Mouse (Mus musculus): ENCODE measurements around the gene Snrnp35. TPM values are rescaled to one million over a fixed set of nuclear protein-coding genes. Genes with fewer than 3 reads are reported as not detected.
A peak's percentile ranks its signal among the peaks of the same experiment; 100 is the strongest.

Snrnp35 gene
- polyA plus RNA-seq, 1 experiment from 2014 or later = 23.6 TPM

GRCm38 (mm10) chr5:124509200-124509599, 26.3 kb downstream of the Snrnp35 start:
- Histone ChIP-seq H3K27me3 (no peaks in the 10 kb centered on the region), H3K4me1 (peaks cover 9% of the 10 kb centered on the region; the same call in 1 of the 2 replicates), H3K9ac (no peak overlapping the region), H3K36me3 (peaks cover 58% of the 10 kb centered on the region), H3K27ac (no peak overlapping the region), H3K9me3 (no peaks in the 10 kb centered on the region), H3K4me2 (no peak overlapping the region), H3K4me3 (no peak overlapping the region)
- ATAC-seq (ENCODE audit: insufficient number of reproducible peaks, low FRiP score, low TSS enrichment, low read depth) = no peak
- WGBS = 94% methylated on average over 6 of the region's 6 CpGs

- no peak overlapping the region for H3K4me3 ChIP-seq
- peak; percentile 57 for ATAC-seq (ENCODE audit: insufficient number of reproducible peaks, low FRiP score, low TSS enrichment, low read depth)
- WGBS = 65% methylated on average over 12 of the region's 12 CpGs
- H3K9ac ChIP-seq = no peak overlapping the region
- no peak overlapping the region; the same call in 1 of the 2 replicates for H3K27ac ChIP-seq
- no peaks in the 10 kb centered on the region for H3K9me3 ChIP-seq
- H3K27me3 ChIP-seq = no peaks in the 10 kb centered on the region
- H3K4me2 ChIP-seq = no peak overlapping the region
- H3K4me1 ChIP-seq = peaks cover 9% of the 10 kb centered on the region; the same call in 1 of the 2 replicates
- peaks cover 60% of the 10 kb centered on the region for H3K36me3 ChIP-seq
These were observed 26.9 kb downstream of the Snrnp35 start for GRCm38 (mm10) chr5:124509742-124510237.

GRCm38 (mm10) chr5:124510536-124511050, 27.7 kb downstream of the Snrnp35 start:
- Histone ChIP-seq H3K27ac (peak overlapping the region; percentile 22; the same call in 1 of the 2 replicates), H3K4me3 (no peak overlapping the region)
- no peak for ATAC-seq (ENCODE audit: insufficient number of reproducible peaks, low FRiP score, low TSS enrichment, low read depth)

GRCm38 (mm10) chr5:124515789-124516188, 32.9 kb downstream of the Snrnp35 start:
- Histone ChIP-seq H3K9me3 (no peaks in the 10 kb centered on the region), H3K4me2 (no peak overlapping the region), H3K27ac (no peak overlapping the region), H3K36me3 (peaks cover 56% of the 10 kb centered on the region), H3K9ac (no peak overlapping the region), H3K27me3 (no peaks in the 10 kb centered on the region), H3K4me1 (0 out of 2 replicates have a peak, but pooled peaks cover 3% of the 10 kb centered on the region), H3K4me3 (no peak overlapping the region)
- ATAC-seq (ENCODE audit: insufficient number of reproducible peaks, low FRiP score, low TSS enrichment, low read depth) = no peak
- WGBS = 81% methylated on average over 5 of the region's 5 CpGs

More at GRCm38 (mm10) chr5:124510536-124511050, 27.7 kb downstream of the Snrnp35 start:
- Histone ChIP-seq H3K9me3 (no peaks in the 10 kb centered on the region), H3K27me3 (no peaks in the 10 kb centered on the region), H3K4me1 (peaks cover 9% of the 10 kb centered on the region; the same call in 1 of the 2 replicates), H3K4me2 (no peak overlapping the region), H3K36me3 (peaks cover 60% of the 10 kb centered on the region), H3K9ac (no peak overlapping the region)
- 85% methylated on average over 10 of the region's 10 CpGs for WGBS

GRCm38 (mm10) chr5:124518648-124519047, 35.7 kb downstream of the Snrnp35 start:
- H3K4me3 ChIP-seq = no peak overlapping the region
- H3K4me2 ChIP-seq = no peak overlapping the region
- no peaks in the 10 kb centered on the region for H3K9me3 ChIP-seq
- H3K27ac ChIP-seq = no peak overlapping the region
- WGBS = 81% methylated on average over 10 of the region's 10 CpGs
- H3K27me3 ChIP-seq = no peaks in the 10 kb centered on the region
- no peak overlapping the region for H3K9ac ChIP-seq
- ATAC-seq (ENCODE audit: insufficient number of reproducible peaks, low FRiP score, low TSS enrichment, low read depth) = no peak
- H3K4me1 ChIP-seq = no peaks in the 10 kb centered on the region
- H3K36me3 ChIP-seq = peaks cover 40% of the 10 kb centered on the region

GRCm38 (mm10) chr5:124521588-124521987, 38.7 kb downstream of the Snrnp35 start:
- no peaks in the 10 kb centered on the region for H3K9me3 ChIP-seq
- H3K4me1 ChIP-seq = no peaks in the 10 kb centered on the region
- H3K27me3 ChIP-seq = no peaks in the 10 kb centered on the region
- no peak overlapping the region for H3K9ac ChIP-seq
- peaks cover 27% of the 10 kb centered on the region for H3K36me3 ChIP-seq
- H3K4me2 ChIP-seq = no peak overlapping the region
- ATAC-seq (ENCODE audit: insufficient number of reproducible peaks, low FRiP score, low TSS enrichment, low read depth) = no peak
- H3K27ac ChIP-seq = no peak overlapping the region
- no peak overlapping the region for H3K4me3 ChIP-seq
- 83% methylated on average over 4 of the region's 4 CpGs for WGBS

GRCm38 (mm10) chr5:124523032-124523431, 40.1 kb downstream of the Snrnp35 start:
- no peak for ATAC-seq (ENCODE audit: insufficient number of reproducible peaks, low FRiP score, low TSS enrichment, low read depth)
- no peak overlapping the region for H3K27ac ChIP-seq
- no peak overlapping the region for H3K4me3 ChIP-seq
- H3K36me3 ChIP-seq = peaks cover 24% of the 10 kb centered on the region
- H3K9ac ChIP-seq = no peak overlapping the region
- no peaks in the 10 kb centered on the region for H3K27me3 ChIP-seq
- H3K9me3 ChIP-seq = no peaks in the 10 kb centered on the region
- H3K4me1 ChIP-seq = peaks cover under 1% of the 10 kb centered on the region; the same call in 1 of the 2 replicates
- WGBS = 98% methylated on average over 8 of the region's 8 CpGs
- H3K4me2 ChIP-seq = no peak overlapping the region

GRCm38 (mm10) chr5:124524943-124525342, 42.0 kb downstream of the Snrnp35 start:
- 87% methylated on average over 5 of the region's 5 CpGs for WGBS
- no peak overlapping the region for H3K9ac ChIP-seq
- H3K27me3 ChIP-seq = no peaks in the 10 kb centered on the region
- H3K4me2 ChIP-seq = no peak overlapping the region
- peaks cover 20% of the 10 kb centered on the region for H3K4me1 ChIP-seq
- peaks cover 14% of the 10 kb centered on the region for H3K36me3 ChIP-seq
- H3K4me3 ChIP-seq = no peak overlapping the region
- no peak overlapping the region for H3K27ac ChIP-seq
- no peaks in the 10 kb centered on the region for H3K9me3 ChIP-seq
- ATAC-seq (ENCODE audit: insufficient number of reproducible peaks, low FRiP score, low TSS enrichment, low read depth) = no peak

GRCm38 (mm10) chr5:124528351-124528750, 45.4 kb downstream of the Snrnp35 start:
- peak overlapping the region; percentile 67; the same call in 1 of the 2 replicates for H3K27ac ChIP-seq
- peak overlapping the region; percentile 33 for H3K9ac ChIP-seq
- H3K27me3 ChIP-seq = no peaks in the 10 kb centered on the region
- peaks cover 4% of the 10 kb centered on the region; the same call in 1 of the 2 replicates for H3K36me3 ChIP-seq
- H3K4me1 ChIP-seq = peaks cover 38% of the 10 kb centered on the region
- H3K4me2 ChIP-seq = peak overlapping the region; percentile 78
- peak overlapping the region; percentile 78 for H3K4me3 ChIP-seq
- WGBS = 56% methylated on average over 4 of the region's 4 CpGs
- ATAC-seq (ENCODE audit: insufficient number of reproducible peaks, low FRiP score, low TSS enrichment, low read depth) = no peak
- no peaks in the 10 kb centered on the region for H3K9me3 ChIP-seq

GRCm38 (mm10) chr5:124528791-124529190, 45.9 kb downstream of the Snrnp35 start:
- Histone ChIP-seq H3K9ac (peak overlapping the region; percentile 33), H3K27ac (peak overlapping the region; percentile 67), H3K9me3 (no peaks in the 10 kb centered on the region), H3K4me1 (peaks cover 38% of the 10 kb centered on the region), H3K4me3 (peak overlapping the region; percentile 78), H3K27me3 (no peaks in the 10 kb centered on the region), H3K36me3 (peaks cover under 1% of the 10 kb centered on the region; the same call in 1 of the 2 replicates), H3K4me2 (peak overlapping the region; percentile 78)
- ATAC-seq (ENCODE audit: insufficient number of reproducible peaks, low FRiP score, low TSS enrichment, low read depth) = no peak
- WGBS = 20% methylated on average over 9 of the region's 9 CpGs

GRCm38 (mm10) chr5:124529191-124529651, 46.3 kb downstream of the Snrnp35 start:
- no peak overlapping the region; the same call in 1 of the 2 replicates for H3K9ac ChIP-seq
- WGBS = 15% methylated on average over 8 of the region's 8 CpGs
- peak overlapping the region; percentile 67 for H3K27ac ChIP-seq
- no peaks in the 10 kb centered on the region; the same call in 1 of the 2 replicates for H3K36me3 ChIP-seq
- no peaks in the 10 kb centered on the region for H3K27me3 ChIP-seq
- H3K4me2 ChIP-seq = peak overlapping the region; percentile 78
- H3K4me3 ChIP-seq = peak overlapping the region; percentile 78
- peaks cover 38% of the 10 kb centered on the region for H3K4me1 ChIP-seq
- no peak for ATAC-seq (ENCODE audit: insufficient number of reproducible peaks, low FRiP score, low TSS enrichment, low read depth)
- H3K9me3 ChIP-seq = no peaks in the 10 kb centered on the region

GRCm38 (mm10) chr5:124529697-124530096, 46.8 kb downstream of the Snrnp35 start:
- peak overlapping the region; percentile 67; the same call in 1 of the 2 replicates for H3K27ac ChIP-seq
- no peak for ATAC-seq (ENCODE audit: insufficient number of reproducible peaks, low FRiP score, low TSS enrichment, low read depth)
- H3K4me1 ChIP-seq = peaks cover 38% of the 10 kb centered on the region
- H3K36me3 ChIP-seq = no peaks in the 10 kb centered on the region; the same call in 1 of the 2 replicates
- H3K27me3 ChIP-seq = no peaks in the 10 kb centered on the region
- H3K4me2 ChIP-seq = peak overlapping the region; percentile 78
- WGBS = 39% methylated on average over 8 of the region's 8 CpGs
- H3K9me3 ChIP-seq = no peaks in the 10 kb centered on the region
- peak overlapping the region; percentile 78 for H3K4me3 ChIP-seq
- no peak overlapping the region for H3K9ac ChIP-seq

Measured in limb, embryonic 15.5 days (tissue).